Mouse (Mus musculus) MEL (cell line): ENCODE measurements around the gene Fnbp1. TPM values are rescaled to one million over a fixed set of nuclear protein-coding genes. Genes with fewer than 3 reads are reported as not detected.

Source experiments
- DNase-seq: peaks from one replicate; pipeline ENCODE4 v3.0.0; 2011; ENCODE audit warnings: low read depth, low spot score
- H3K27ac ChIP-seq: 2 replicates; pipeline ENCODE4 v1.5.1; 2012; ENCODE audit warnings: low read depth, mild to moderate bottlenecking, control low read depth, low read length, moderate library complexity; ENCODE audit not compliant: control insufficient read depth
- H3K27me3 ChIP-seq, 2 experiments: fragments of 150-350 bp in 1 of 2; sonication (generic) in 1 of 2; 2 replicates each; pipeline ENCODE4 v1.6.1; 2012; ENCODE audit warnings: low read length in 2 of 2, mild to moderate bottlenecking in 2 of 2, improper control_type of control experiment in 1 of 2, moderate library complexity in 1 of 2; ENCODE audit not compliant: insufficient read depth in 2 of 2, control insufficient read depth in 1 of 2
- H3K36me3 ChIP-seq, 2 experiments: 2 replicates each; pipeline ENCODE4 v1.6.1; 2012 to 2014; ENCODE audit warnings: low read length in 2 of 2, improper control_type of control experiment in 1 of 2, inconsistent platforms in 1 of 2, mild to moderate bottlenecking in 1 of 2; ENCODE audit not compliant: insufficient read depth in 2 of 2, control insufficient read depth in 1 of 2
- H3K4me1 ChIP-seq, 2 experiments: fragments of 150-350 bp in 1 of 2; sonication (generic) in 1 of 2; 2 replicates each; pipeline ENCODE4 v1.6.1; 2012; ENCODE audit warnings: low read length in 2 of 2, improper control_type of control experiment in 1 of 2, mild to moderate bottlenecking in 1 of 2; ENCODE audit not compliant: insufficient read depth in 2 of 2, control insufficient read depth in 1 of 2
- H3K4me3 ChIP-seq, 2 experiments: fragments of 150-350 bp in 1 of 2; sonication (generic) in 1 of 2; 2 replicates each; pipeline ENCODE4 v1.5.1; 2012; ENCODE audit warnings: low read depth in 2 of 2, low read length in 2 of 2, mild to moderate bottlenecking in 2 of 2, moderate library complexity in 2 of 2, control low read depth in 1 of 2, improper control_type of control experiment in 1 of 2; ENCODE audit not compliant: control insufficient read depth in 1 of 2, insufficient read depth in 1 of 2
- H3K79me2 ChIP-seq: 2 replicates; pipeline ENCODE4 v1.6.1; 2012; ENCODE audit warnings: mild to moderate bottlenecking, low read length, moderate library complexity; ENCODE audit not compliant: control insufficient read depth, poor library complexity, insufficient read depth
- H3K9ac ChIP-seq: 2 replicates; pipeline ENCODE4 v1.6.1; 2012; ENCODE audit warnings: low read depth, mild to moderate bottlenecking, control low read depth, low read length, moderate library complexity; ENCODE audit not compliant: control insufficient read depth, poor library complexity, severe bottlenecking
- H3K9me3 ChIP-seq: fragments of 150-350 bp; sonication (generic); replicated peaks from 2 replicates; pipeline ENCODE4 v1.6.1; 2012; ENCODE audit warnings: mild to moderate bottlenecking, low read length, improper control_type of control experiment, moderate library complexity; ENCODE audit not compliant: insufficient read depth
- CHD2 ChIP-seq: IDR thresholded peaks from 2 replicates; pipeline ENCODE4 v1.6.1; 2011; ENCODE audit warnings: low read length, improper control_type of control experiment
- CTCF ChIP-seq, 3 experiments: IDR thresholded peaks in 2 of 3; conservative IDR thresholded peaks in 1 of 3; 2 replicates each; pipeline ENCODE4 v1.5.1; 2011 to 2012; ENCODE audit warnings: low read length in 3 of 3, low read depth in 2 of 3, mild to moderate bottlenecking in 2 of 3, improper control_type of control experiment in 1 of 3, inconsistent platforms in 1 of 3, mixed read lengths in 1 of 3, moderate library complexity in 1 of 3; ENCODE audit not compliant: control insufficient read depth in 1 of 3, insufficient read depth in 1 of 3, poor library complexity in 1 of 3, severe bottlenecking in 1 of 3
- E2F4 ChIP-seq: IDR thresholded peaks from 2 replicates; pipeline ENCODE4 v1.6.1; 2011; ENCODE audit warnings: low read depth, low read length, improper control_type of control experiment, borderline replicate concordance
- ELF1 ChIP-seq: IDR thresholded peaks from 2 replicates; pipeline ENCODE4 v1.6.1; 2014; ENCODE audit warnings: low read depth, mild to moderate bottlenecking, inconsistent platforms, low read length, improper control_type of control experiment, moderate library complexity
- EP300 ChIP-seq, 2 experiments: IDR thresholded peaks; 2 replicates each; pipeline ENCODE4 v1.6.1; 2011; ENCODE audit warnings: improper control_type of control experiment in 2 of 2, low read length in 2 of 2, low read depth in 1 of 2, mild to moderate bottlenecking in 1 of 2
- ETS1 ChIP-seq: IDR thresholded peaks from 2 replicates; pipeline ENCODE4 v1.6.1; 2012; ENCODE audit warnings: low read depth, mild to moderate bottlenecking, inconsistent platforms, low read length, improper control_type of control experiment, moderate library complexity
- GABPA ChIP-seq: IDR thresholded peaks from 2 replicates; pipeline ENCODE4 v1.6.1; 2012; ENCODE audit warnings: low read depth, mild to moderate bottlenecking, inconsistent platforms, low read length, improper control_type of control experiment, moderate library complexity
- MAFK ChIP-seq: IDR thresholded peaks from 2 replicates; pipeline ENCODE4 v1.6.1; 2011; ENCODE audit warnings: low read depth, mild to moderate bottlenecking, low read length, improper control_type of control experiment, borderline replicate concordance
- MAX ChIP-seq: IDR thresholded peaks from 2 replicates; pipeline ENCODE4 v1.6.1; 2011; ENCODE audit warnings: low read length, improper control_type of control experiment
- MAZ ChIP-seq: IDR thresholded peaks from 2 replicates; pipeline ENCODE4 v1.6.1; 2012; ENCODE audit warnings: low read depth, mild to moderate bottlenecking, inconsistent platforms, low read length, improper control_type of control experiment
- MEF2A ChIP-seq: IDR thresholded peaks from 2 replicates; pipeline ENCODE4 v1.6.1; 2014; ENCODE audit warnings: low read depth, mild to moderate bottlenecking, inconsistent platforms, low read length, improper control_type of control experiment; ENCODE audit not compliant: poor library complexity, insufficient replicate concordance, severe bottlenecking; ENCODE audit errors: extremely low read depth
- MYB ChIP-seq: IDR thresholded peaks from 2 replicates; pipeline ENCODE4 v1.6.1; 2011; ENCODE audit warnings: mild to moderate bottlenecking, low read depth, low read length, improper control_type of control experiment
- MYC ChIP-seq: IDR thresholded peaks from 2 replicates; pipeline ENCODE4 v1.6.1; 2011; ENCODE audit warnings: low read depth, mild to moderate bottlenecking, low read length, improper control_type of control experiment, moderate library complexity
- NELFE ChIP-seq: IDR thresholded peaks from 2 replicates; pipeline ENCODE4 v1.6.1; 2011; ENCODE audit warnings: low read depth, low read length, improper control_type of control experiment
- NRF1 ChIP-seq: IDR thresholded peaks from 2 replicates; pipeline ENCODE4 v1.6.1; 2014; ENCODE audit warnings: low read depth, mild to moderate bottlenecking, inconsistent platforms, low read length, improper control_type of control experiment, moderate library complexity; ENCODE audit not compliant: poor library complexity, insufficient read depth, severe bottlenecking
- POLR2A ChIP-seq, 2 experiments: IDR thresholded peaks; 2 replicates each; pipeline ENCODE4 v1.6.1; 2011 to 2012; ENCODE audit warnings: low read length in 2 of 2, mild to moderate bottlenecking in 2 of 2, control low read depth in 1 of 2, improper control_type of control experiment in 1 of 2, low read depth in 1 of 2, moderate library complexity in 1 of 2; ENCODE audit not compliant: control insufficient read depth in 1 of 2, insufficient read depth in 1 of 2, poor library complexity in 1 of 2
- POLR2AphosphoS2 ChIP-seq: IDR thresholded peaks from 2 replicates; pipeline ENCODE4 v1.6.1; 2011; ENCODE audit warnings: low read length, improper control_type of control experiment
- POLR2AphosphoS5 ChIP-seq: IDR thresholded peaks from 2 replicates; pipeline ENCODE4 v1.6.1; 2012; ENCODE audit warnings: low read depth, borderline replicate concordance, mild to moderate bottlenecking, inconsistent platforms, low read length, moderate library complexity, mixed read lengths
- RAD21 ChIP-seq: IDR thresholded peaks from 2 replicates; pipeline ENCODE4 v1.6.1; 2011; ENCODE audit warnings: mild to moderate bottlenecking, low read depth, low read length, improper control_type of control experiment
- TBP ChIP-seq: IDR thresholded peaks from 2 replicates; pipeline ENCODE4 v1.8.0; 2011; ENCODE audit warnings: low read depth, low read length, improper control_type of control experiment
- TCF12 ChIP-seq: IDR thresholded peaks from 2 replicates; pipeline ENCODE4 v1.6.1; 2014; ENCODE audit warnings: low read depth, mild to moderate bottlenecking, inconsistent platforms, low read length, improper control_type of control experiment, moderate library complexity
- UBTF ChIP-seq: IDR thresholded peaks from 2 replicates; pipeline ENCODE4 v1.6.1; 2012; ENCODE audit warnings: low read depth, mild to moderate bottlenecking, inconsistent platforms, low read length, improper control_type of control experiment, moderate library complexity, borderline replicate concordance; ENCODE audit not compliant: insufficient read depth
- USF1 ChIP-seq: IDR thresholded peaks from 2 replicates; pipeline ENCODE4 v1.6.1; 2014; ENCODE audit warnings: low read depth, mild to moderate bottlenecking, inconsistent platforms, low read length, improper control_type of control experiment, moderate library complexity
- USF2 ChIP-seq, 2 experiments: IDR thresholded peaks; 2 replicates each; pipeline ENCODE4 v1.6.1; 2011 to 2012; ENCODE audit warnings: improper control_type of control experiment in 2 of 2, low read length in 2 of 2, borderline replicate concordance in 1 of 2, inconsistent platforms in 1 of 2, low read depth in 1 of 2, mild to moderate bottlenecking in 1 of 2; ENCODE audit not compliant: insufficient read depth in 1 of 2
- ZC3H11A ChIP-seq: IDR thresholded peaks from 2 replicates; pipeline ENCODE4 v1.6.1; 2012; ENCODE audit warnings: low read depth, mild to moderate bottlenecking, inconsistent platforms, low read length, improper control_type of control experiment
- ZMIZ1 ChIP-seq: IDR thresholded peaks from 2 replicates; pipeline ENCODE4 v1.6.1; 2012; ENCODE audit warnings: low read depth, mild to moderate bottlenecking, inconsistent platforms, low read length, improper control_type of control experiment, moderate library complexity
- ZNF384 ChIP-seq: IDR thresholded peaks from 2 replicates; pipeline ENCODE4 v1.6.1; 2012; ENCODE audit warnings: low read depth, mild to moderate bottlenecking, inconsistent platforms, low read length, improper control_type of control experiment
- polyA plus RNA-seq, 2 experiments: library from polyadenylated mRNA; stranded (reverse) in 1 of 2; unstranded in 1 of 2; fragments of >175 nt in 1 of 2; fragments of >200 nt in 1 of 2; gene quantifications; 2 replicates each; pipeline versions ENCODE4 v1.2.1 to v1.2.4; 2012; ENCODE audit warnings: low replicate concordance in 2 of 2, low read depth in 1 of 2; ENCODE audit not compliant: insufficient read length in 2 of 2, insufficient read depth in 1 of 2, missing spikeins in 1 of 2
- total RNA-seq: library from RNA; depleted of rRNA; stranded (reverse); fragments of 300-350 nt; gene quantifications from 2 replicates; pipeline ENCODE4 v1.2.3, GENCODE M21; 2012

Gene Fnbp1
- total and polyA plus RNA-seq, 3 experiments, result 3.4 to 17.5 TPM; not detected in 1

- no peak for TF ChIP-seq CHD2
- peak; percentile 98 for TF ChIP-seq ZNF384
- TF ChIP-seq ETS1, result peak; percentile 92
- no peak for TF ChIP-seq NRF1
- no peak for TF ChIP-seq POLR2AphosphoS5
- TF ChIP-seq CTCF (IDR thresholded peaks at IDR 0.05 in 2 of 3, conservative IDR thresholded peaks at IDR 0.05 in 1 of 3; ENCODE audit: control insufficient read depth in 1 of 3, insufficient read depth in 1 of 3, low read depth in 2 of 3, low read length in 3 of 3, poor library complexity in 1 of 3, severe bottlenecking in 1 of 3), result no peak
- TF ChIP-seq TCF12, result peak; percentile 90
- TF ChIP-seq ZC3H11A, result no peak
- TF ChIP-seq UBTF, result no peak
- TF ChIP-seq MAX, result no peak; the same call in 1 of the 2 replicates
- TF ChIP-seq EP300 (IDR thresholded peaks at IDR 0.05; ENCODE audit: low read depth in 1 of 2, low read length in 2 of 2), result peak; percentile 95 to 99
- peak; percentile 61; the same call in 1 of the 2 replicates for TF ChIP-seq MYC
Observed at GRCm38 (mm10) chr2:31061868-31062628, 79.8 kb downstream of the Fnbp1 start (continued).

GRCm38 (mm10) chr2:31060787-31061730, 80.7 kb downstream of the Fnbp1 start:
- Histone ChIP-seq H3K36me3 (peaks cover 0 to 15% of the 10 kb centered on the region in 2 experiments; a peak in 2 of 4 replicates), H3K79me2 (no peaks in the 10 kb centered on the region; the same call in 1 of the 2 replicates)
- DNase-seq, result peak; percentile 90
- TF ChIP-seq E2F4 (0 out of 2 replicates have a peak, but pooled peaks have one; percentile 31), POLR2AphosphoS2 (no peak), USF2 (IDR thresholded peaks at IDR 0.05; ENCODE audit: borderline replicate concordance in 1 of 2, insufficient read depth in 1 of 2, low read depth in 1 of 2, low read length in 2 of 2) (no peak), TBP (peak; percentile 12; the same call in 1 of the 2 replicates), USF1 (peak; percentile 81), ZC3H11A (no peak), NELFE (peak; percentile 48; the same call in 1 of the 2 replicates), MAZ (peak; percentile 12; the same call in 1 of the 2 replicates), ZMIZ1 (no peak), MAX (peak; percentile 98), RAD21 (no peak), ELF1 (peak; percentile 59; the same call in 1 of the 2 replicates), EP300 (IDR thresholded peaks at IDR 0.05; ENCODE audit: low read depth in 1 of 2, low read length in 2 of 2) (peak in 1 of 2 experiments; percentile 8; a peak in 2 of 4 replicates), POLR2A (IDR thresholded peaks at IDR 0.05; ENCODE audit: control insufficient read depth in 1 of 2, insufficient read depth in 1 of 2, low read depth in 1 of 2, low read length in 2 of 2, poor library complexity in 1 of 2) (peak in 1 of 2 experiments; percentile 51; a peak in 2 of 4 replicates), MYB (no peak), MEF2A (no peak), MAFK (no peak), POLR2AphosphoS5 (no peak), CHD2 (no peak), ZNF384 (0 out of 2 replicates have a peak, but pooled peaks have one; percentile 15), NRF1 (no peak), GABPA (no peak), ETS1 (no peak; the same call in 1 of the 2 replicates), UBTF (0 out of 2 replicates have a peak, but pooled peaks have one; percentile 64)

More at GRCm38 (mm10) chr2:31060787-31061730, 80.7 kb downstream of the Fnbp1 start:
- peak overlapping the region; percentile 96 for H3K27ac ChIP-seq
- no peaks in the 10 kb centered on the region for H3K9me3 ChIP-seq
- H3K4me1 ChIP-seq, result peaks cover 0 to 24% of the 10 kb centered on the region in 2 experiments
- H3K27me3 ChIP-seq, result no peaks in the 10 kb centered on the region
- peak overlapping the region; percentile 73 for H3K9ac ChIP-seq
- peak overlapping the region; percentile 49 to 54 for H3K4me3 ChIP-seq
